Mouse (Mus musculus) megakaryocyte, embryonic 14.5 days (primary cell): ENCODE data around the gene Cnih4.

Source experiments
- FLI1 ChIP-seq: IDR thresholded peaks from 2 replicates; pipeline ENCODE4 v1.6.1; 2012; ENCODE audit warnings: low read length, inconsistent platforms, mixed read lengths
- GATA1 ChIP-seq: IDR thresholded peaks from 3 replicates; pipeline ENCODE4 v1.6.1; 2012; ENCODE audit warnings: mixed read lengths, low read length, inconsistent platforms, borderline replicate concordance

GRCm38 (mm10) chr1:181125916-181126315 is 18.6 kb upstream of the Cnih4 start:
- TF ChIP-seq GATA1 = no peak
- TF ChIP-seq FLI1 = no peak
